Mouse (Mus musculus) bone marrow macrophage, adult 2 months (primary cell): Measurements from ENCODE around the gene Sox5. TPM values are rescaled to one million over a fixed set of nuclear protein-coding genes. Genes with fewer than 3 reads are reported as not detected.

Experiments
- H3K27ac ChIP-seq: 2 replicates; pipeline ENCODE4 v1.5.1; 2012; ENCODE audit warnings: low read depth, low read length; ENCODE audit not compliant: insufficient read depth
- H3K4me1 ChIP-seq: 2 replicates; pipeline ENCODE4 v1.6.1; 2012; ENCODE audit warnings: low read length; ENCODE audit not compliant: control insufficient read depth, insufficient read depth
- H3K4me3 ChIP-seq: 2 replicates; pipeline ENCODE4 v1.5.1; 2012; ENCODE audit warnings: mild to moderate bottlenecking, low read length, moderate library complexity; ENCODE audit not compliant: insufficient read depth
- CTCF ChIP-seq: IDR thresholded peaks from 2 replicates; pipeline ENCODE4 v1.5.1; 2012; ENCODE audit warnings: low read depth, mild to moderate bottlenecking, low read length, moderate library complexity
- POLR2A ChIP-seq: IDR thresholded peaks from 2 replicates; pipeline ENCODE4 v1.6.1; 2012; ENCODE audit warnings: mild to moderate bottlenecking, low read depth, low read length, borderline replicate concordance
- polyA plus RNA-seq: library from polyadenylated mRNA; stranded (reverse); fragments of >200 nt; gene quantifications from 2 replicates; pipeline ENCODE4 v1.2.4, GENCODE M21; 2012; ENCODE audit not compliant: missing spikeins, insufficient read depth, insufficient read length

Sox5 gene
- polyA plus RNA-seq: 0.58 and 1.5 TPM in 2 replicates

DNA sequence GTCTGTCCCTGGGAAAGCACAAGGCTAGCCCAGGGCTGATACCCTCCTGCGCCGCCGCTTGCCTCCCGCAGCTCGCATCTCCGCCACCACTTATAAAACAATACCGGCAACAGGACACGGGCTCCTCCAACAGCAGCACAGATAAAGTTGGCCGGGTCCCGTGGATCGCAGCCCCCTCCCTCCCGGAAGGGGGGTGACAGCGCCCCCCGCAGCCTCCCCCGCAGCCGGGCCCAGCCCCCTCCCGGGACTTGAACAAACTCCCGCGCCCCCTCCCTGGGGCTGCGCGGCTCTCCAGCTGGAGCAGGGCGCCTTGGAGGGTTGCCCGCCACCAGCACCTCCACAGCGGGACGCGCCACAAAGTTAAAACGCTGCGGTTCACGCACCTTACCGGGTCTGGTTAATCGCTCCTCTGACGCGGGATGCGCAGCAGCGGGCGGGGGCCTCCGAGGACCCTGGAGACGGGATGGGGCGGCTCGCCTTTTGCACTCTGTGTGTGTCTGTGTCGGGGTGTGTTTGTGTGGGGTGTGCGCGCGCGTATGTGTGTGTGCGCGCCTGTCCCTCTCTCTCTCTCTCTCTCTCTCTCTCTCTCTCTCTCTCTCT, at the start of gene Sox5:
Gene Sox5, minus strand, starts transcription at position 547 of the 600 bp plus-strand sequence.
- Histone ChIP-seq H3K27ac (no peak within 1 kb of the TSS), H3K4me1 (no peaks in the 10 kb centered on the region), H3K4me3 (peak within 1 kb of the TSS; percentile 60)
- TF ChIP-seq CTCF (no peak), POLR2A (no peak)

DNA sequence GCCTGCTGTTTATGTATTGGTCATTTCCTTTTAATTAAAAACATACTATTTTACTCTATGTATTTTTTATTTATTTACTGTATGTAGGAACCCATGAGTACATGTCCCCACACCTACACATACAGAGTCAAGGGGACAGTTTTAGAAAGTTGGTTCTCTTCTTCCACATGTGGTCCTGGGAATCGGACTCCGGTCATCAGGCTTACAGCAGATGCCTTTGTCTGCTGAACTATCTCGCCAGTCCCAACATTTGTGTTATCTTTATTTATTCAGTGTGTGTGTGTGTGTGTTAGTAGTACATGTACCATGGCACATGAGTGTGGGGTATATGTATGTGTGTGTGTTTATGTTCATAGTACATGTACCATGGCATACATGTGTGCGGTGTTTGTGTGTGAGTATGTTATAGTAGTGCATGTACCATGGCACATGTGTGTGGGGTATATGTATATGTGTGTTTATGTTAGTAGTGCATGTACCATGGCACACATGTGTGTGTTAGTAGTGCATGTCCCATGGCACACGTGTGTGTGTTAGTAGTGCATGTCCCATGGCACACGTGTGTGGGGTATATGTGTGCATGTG, 43.3 kb upstream of the Sox5 start:
- Histone ChIP-seq H3K4me1 (peaks cover 9% of the 10 kb centered on the region; the same call in 1 of the 2 replicates), H3K27ac (no peak overlapping the region), H3K4me3 (no peak overlapping the region)
- no peak for TF ChIP-seq CTCF
- no peak for TF ChIP-seq POLR2A

DNA sequence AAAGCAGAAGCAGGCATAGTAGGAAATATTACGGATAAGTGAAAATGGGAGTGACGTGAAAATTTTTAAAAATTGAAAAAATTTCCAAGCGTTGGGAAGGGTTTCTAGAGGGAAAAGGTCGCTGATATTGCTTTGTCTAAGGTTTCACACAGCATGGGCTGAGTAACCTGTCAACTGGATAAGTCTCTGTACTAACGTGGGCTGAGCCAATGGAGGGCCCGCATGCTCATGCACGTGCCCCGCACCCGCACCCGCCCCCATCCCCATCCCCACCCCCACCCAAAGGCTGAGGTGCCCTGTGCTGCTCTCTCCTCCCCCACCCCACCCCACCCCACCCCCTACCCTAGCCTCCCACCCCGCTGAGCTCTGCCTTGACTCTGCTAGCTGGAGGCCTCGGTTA, 42.4 kb upstream of the Sox5 start:
- Histone ChIP-seq H3K4me3 (no peak overlapping the region), H3K4me1 (peaks cover 9% of the 10 kb centered on the region; the same call in 1 of the 2 replicates), H3K27ac (no peak overlapping the region)
- TF ChIP-seq CTCF (no peak), POLR2A (no peak)

DNA sequence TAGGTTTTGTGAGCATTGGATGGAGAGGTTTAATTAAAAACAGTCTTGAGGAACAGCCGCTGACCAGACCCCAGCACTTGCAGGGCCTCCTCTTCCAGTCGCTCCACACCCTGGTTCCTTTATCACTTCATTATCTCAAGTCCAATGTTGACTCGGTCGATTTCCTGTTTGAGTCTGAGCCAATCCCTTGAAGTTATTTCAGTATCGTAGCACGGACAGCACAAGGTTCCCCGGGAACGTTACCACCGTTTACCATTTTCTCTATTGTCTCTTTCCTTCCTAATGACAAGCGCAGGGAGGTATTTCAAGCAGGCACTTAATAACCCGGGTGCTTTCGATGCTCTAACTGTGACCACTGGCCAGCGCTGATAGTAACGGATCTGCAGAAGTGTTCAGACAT, 40.8 kb upstream of the Sox5 start:
- TF ChIP-seq POLR2A: no peak
- TF ChIP-seq CTCF: no peak
- no peak overlapping the region for H3K4me3 ChIP-seq
- peaks cover 15% of the 10 kb centered on the region for H3K4me1 ChIP-seq
- H3K27ac ChIP-seq: no peak overlapping the region

DNA sequence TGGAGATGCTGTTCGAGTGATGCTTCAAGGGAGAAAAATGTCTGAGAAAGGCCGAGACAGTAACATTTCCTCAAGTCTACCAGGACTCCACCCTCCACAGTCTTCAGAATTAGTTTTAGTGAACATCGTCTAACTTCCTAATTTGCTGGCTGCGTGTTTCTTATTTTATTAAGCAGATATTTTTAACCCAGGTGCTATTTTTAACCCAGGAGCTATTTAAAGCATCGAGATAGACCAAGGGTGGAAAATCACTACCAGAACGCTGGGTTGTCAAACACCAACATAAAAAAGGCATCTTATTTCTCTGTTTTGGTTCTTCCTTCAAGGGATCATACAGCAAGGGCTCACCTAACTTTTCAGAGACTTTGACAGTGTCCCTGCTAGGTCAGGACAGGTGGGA, 39.2 kb upstream of the Sox5 start:
- Histone ChIP-seq H3K27ac (no peak overlapping the region), H3K4me3 (no peak overlapping the region), H3K4me1 (peaks cover 19% of the 10 kb centered on the region)
- TF ChIP-seq POLR2A (no peak), CTCF (no peak)

DNA sequence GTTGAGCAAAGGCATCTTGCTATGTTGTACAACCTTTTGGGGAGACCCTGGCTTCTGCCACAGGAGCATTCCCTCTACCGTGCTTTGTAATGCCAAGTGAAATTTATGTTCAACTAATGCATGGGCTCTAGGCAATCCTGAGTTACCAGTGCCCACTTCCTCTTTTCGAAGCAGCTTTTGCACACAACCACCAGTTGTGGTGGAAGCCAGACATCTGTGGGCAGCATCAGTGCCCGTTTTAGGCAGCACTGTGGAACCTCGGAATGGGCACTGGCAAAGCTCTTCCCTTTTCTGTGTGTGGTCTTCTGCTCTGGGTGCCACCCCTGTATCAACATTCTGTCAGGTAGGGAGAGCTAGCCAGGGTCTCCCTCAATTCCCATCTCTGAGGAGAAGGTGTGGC, 36.2 kb upstream of the Sox5 start:
- Histone ChIP-seq H3K27ac (peak overlapping the region; percentile 49; the same call in 1 of the 2 replicates), H3K4me1 (peaks cover 19% of the 10 kb centered on the region), H3K4me3 (no peak overlapping the region)
- no peak for TF ChIP-seq POLR2A
- no peak for TF ChIP-seq CTCF

DNA sequence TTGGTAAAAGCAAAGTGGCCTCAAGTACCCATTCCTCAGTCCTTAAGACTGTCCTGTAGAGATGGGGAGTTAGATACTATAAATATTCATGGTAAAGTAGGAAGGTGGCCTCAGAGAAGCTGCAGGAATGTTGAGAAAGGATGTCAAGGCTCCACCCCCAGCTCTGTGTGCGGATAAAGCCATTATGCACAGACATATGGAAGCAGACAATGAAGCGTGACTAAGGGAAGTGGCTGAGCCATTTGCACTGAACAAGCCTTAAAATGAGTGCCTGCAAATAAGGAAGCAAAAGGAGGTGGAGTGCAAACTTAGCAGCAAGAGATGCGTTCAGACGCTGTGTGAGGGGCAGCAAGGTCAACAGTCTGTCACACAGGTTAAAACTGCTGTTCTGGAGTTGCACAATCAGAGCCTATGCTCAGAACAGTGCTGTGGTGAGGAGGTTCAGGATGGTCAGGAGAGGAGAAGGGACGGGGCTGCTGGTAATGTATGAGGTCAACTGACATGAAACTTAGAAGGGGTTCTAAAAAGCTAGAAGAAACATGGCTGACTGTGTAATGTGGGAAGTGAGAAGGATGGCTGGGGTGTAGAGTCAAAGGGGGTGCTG, 35.7 kb upstream of the Sox5 start:
- TF ChIP-seq POLR2A: no peak
- TF ChIP-seq CTCF: no peak
- Histone ChIP-seq H3K4me1 (peaks cover 19% of the 10 kb centered on the region), H3K4me3 (no peak overlapping the region), H3K27ac (peak overlapping the region; percentile 49)

DNA sequence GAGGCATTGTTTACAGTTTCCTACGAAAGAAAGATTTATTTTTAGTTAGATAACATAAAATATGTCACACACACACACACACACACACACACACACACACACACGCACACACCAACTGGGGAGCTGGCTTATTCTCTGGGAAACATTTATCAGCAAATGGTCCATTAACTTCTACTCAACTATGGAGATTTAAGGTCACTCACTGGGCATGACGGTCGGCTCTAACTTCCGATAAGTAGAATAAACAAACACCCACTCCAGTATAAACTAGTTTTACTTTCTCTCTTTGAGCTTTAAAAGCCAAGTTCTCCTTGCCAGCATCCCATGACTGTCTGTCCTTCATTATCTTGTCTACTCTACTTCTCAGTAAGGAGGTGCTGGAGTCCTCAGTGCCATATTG, 33.8 kb upstream of the Sox5 start:
- Histone ChIP-seq H3K4me3 (no peak overlapping the region), H3K4me1 (peaks cover 11% of the 10 kb centered on the region), H3K27ac (no peak overlapping the region)
- no peak for TF ChIP-seq CTCF
- TF ChIP-seq POLR2A: no peak

DNA sequence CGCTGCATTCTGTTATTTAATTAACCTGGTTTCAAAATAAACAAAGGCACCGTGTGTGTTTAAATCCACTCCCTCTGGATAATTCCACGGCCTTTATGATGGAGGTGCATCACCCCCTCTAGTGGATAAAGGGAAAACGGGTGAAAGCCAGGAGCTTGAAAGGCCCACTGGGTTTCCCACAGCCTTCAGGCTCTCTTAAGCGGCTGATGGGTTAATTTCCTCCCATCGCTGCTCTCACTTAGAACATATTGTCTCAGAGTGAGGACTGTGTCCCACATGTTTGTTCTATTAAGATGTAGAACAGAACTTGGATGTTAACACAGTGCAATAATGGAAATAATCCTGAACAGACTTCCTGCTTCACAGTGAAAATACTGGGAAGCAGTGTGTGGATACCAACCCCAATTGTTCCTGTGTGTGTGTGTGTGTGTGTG, 33.2 kb upstream of the Sox5 start:
- TF ChIP-seq POLR2A (no peak), CTCF (no peak)

DNA sequence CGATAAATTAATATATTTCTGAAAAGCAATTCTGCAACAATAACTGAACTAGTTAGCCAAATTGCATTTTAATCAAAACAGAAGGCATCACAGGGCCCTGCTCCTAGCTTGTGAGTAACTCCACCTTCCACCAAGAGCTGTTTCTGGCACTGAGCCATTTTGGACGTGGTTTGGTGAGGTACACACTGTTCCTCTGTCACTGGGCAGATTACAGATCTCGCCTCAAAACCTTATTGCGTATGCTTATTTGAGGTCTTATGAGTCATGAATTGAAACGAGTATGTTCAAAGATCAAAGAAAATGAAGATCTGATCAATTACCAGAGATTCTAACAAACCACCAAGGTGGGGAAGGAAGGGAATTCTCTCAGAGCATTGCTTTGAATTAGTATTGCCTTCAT, 22.5 kb upstream of the Sox5 start:
- TF ChIP-seq CTCF (no peak), POLR2A (no peak)
- Histone ChIP-seq H3K4me1 (no peaks in the 10 kb centered on the region), H3K27ac (no peak overlapping the region), H3K4me3 (no peak overlapping the region)

More for the DNA sequence above, 33.2 kb upstream of the Sox5 start:
- Histone ChIP-seq H3K4me1 (peaks cover 10% of the 10 kb centered on the region), H3K27ac (no peak overlapping the region), H3K4me3 (no peak overlapping the region)
